ENCODE assay signal across 9 mouse cellular contexts in the genomic region with DNA sequence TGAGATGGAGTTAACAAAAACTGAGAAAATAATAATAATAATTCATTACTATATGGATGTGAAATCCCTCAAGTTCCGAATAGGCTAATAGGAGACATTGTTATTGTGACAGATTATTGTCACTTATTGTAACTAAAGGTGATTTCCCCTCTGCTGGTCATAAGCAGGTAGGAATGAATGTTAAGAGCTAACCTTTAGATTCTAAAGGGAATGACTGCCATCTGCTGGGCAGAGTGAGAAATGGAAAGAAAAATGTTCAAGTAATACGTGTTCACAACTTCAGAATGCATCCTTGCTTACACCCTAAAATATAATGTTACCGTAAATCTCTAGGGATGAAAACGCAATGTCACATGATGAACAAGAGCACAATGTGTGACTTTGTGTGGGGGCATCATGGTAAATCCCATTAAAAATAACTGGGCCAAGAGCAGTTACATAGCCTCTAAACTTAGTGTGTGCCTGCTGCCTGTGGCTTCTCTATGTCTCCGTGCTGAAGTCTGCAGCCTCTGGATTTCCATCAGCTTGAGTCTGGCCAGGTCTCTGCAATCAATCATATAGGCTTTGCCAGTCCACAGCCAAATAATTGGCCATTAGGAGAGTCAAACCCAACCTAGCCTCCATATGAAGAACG. TPM values are rescaled to one million over a fixed set of nuclear protein-coding genes. Genes with fewer than 3 reads are reported as not detected.
DNase-seq lines count a peak whose midpoint lies in the region; ATAC-seq and TF ChIP-seq lines count a peak whose summit lies in the region.
"Had no signal": no experiment of that assay in that cellular context is flagged by ENCODE, and none has a peak within 500 bp of the region (broad histone marks: within the 10 kb centered on the region; RNA-seq: fewer than 3 reads in every experiment).

No protein-coding gene starts in this region.

- peak; percentile 37; the same call in 1 of the 2 replicates for TF ChIP-seq CTCF in kidney, adult 2 months (conservative IDR thresholded peaks at IDR 0.05; ENCODE audit: insufficient read depth, insufficient read length, low read depth, low read length)

- no peaks in the 10 kb centered on the region for H3K27me3 ChIP-seq in kidney, adult 2 months (replicated peaks; ENCODE audit: control insufficient read depth, insufficient read depth, low read length)
- peaks cover 9% of the 10 kb centered on the region for H3K27me3 ChIP-seq in forebrain, embryonic 12.5 days
- H3K27me3 ChIP-seq in intestine, embryonic 14.5 days (replicated peaks; ENCODE audit: control insufficient read depth, insufficient read depth, low read length) = no peaks in the 10 kb centered on the region
- peaks cover 16% of the 10 kb centered on the region for H3K27me3 ChIP-seq in megakaryocyte, embryonic 14.5 days (replicated peaks)
- H3K27me3 ChIP-seq: lung, embryonic 15.5 days had no signal

- H3K27ac ChIP-seq in kidney, adult 2 months (ENCODE audit: insufficient read depth, low read depth, low read length) = no peak overlapping the region
- H3K27ac ChIP-seq in forebrain, embryonic 12.5 days = no peak overlapping the region
- H3K27ac ChIP-seq in intestine, embryonic 14.5 days (ENCODE audit: low read depth) = no peak overlapping the region
- H3K27ac ChIP-seq: lung, embryonic 15.5 days had no signal

- no peak for TF ChIP-seq POLR2A in kidney, adult 2 months (IDR thresholded peaks at IDR 0.05; ENCODE audit: low read depth, low read length)

- H3K4me2 ChIP-seq in forebrain, embryonic 12.5 days = no peak overlapping the region
- no peak overlapping the region for H3K4me2 ChIP-seq in intestine, embryonic 14.5 days (ENCODE audit: low read length)
- H3K4me2 ChIP-seq: lung, embryonic 15.5 days had no signal

- H3K4me1 ChIP-seq in kidney, adult 2 months (ENCODE audit: control insufficient read depth, insufficient read depth, low read length) = no peaks in the 10 kb centered on the region
- 0 out of 2 replicates have a peak, but pooled peaks cover 3% of the 10 kb centered on the region for H3K4me1 ChIP-seq in forebrain, embryonic 12.5 days
- no peaks in the 10 kb centered on the region for H3K4me1 ChIP-seq in intestine, embryonic 14.5 days (replicated peaks; ENCODE audit: control insufficient read depth, insufficient read depth, low read length)
- peaks cover 21% of the 10 kb centered on the region for H3K4me1 ChIP-seq in megakaryocyte, embryonic 14.5 days

- H3K36me3 ChIP-seq in kidney, adult 2 months (ENCODE audit: control insufficient read depth, insufficient read depth, low read length) = no peaks in the 10 kb centered on the region
- no peaks in the 10 kb centered on the region for H3K36me3 ChIP-seq in forebrain, embryonic 12.5 days (replicated peaks)
- H3K36me3 ChIP-seq in intestine, embryonic 14.5 days (ENCODE audit: control insufficient read depth, insufficient read depth, low read length) = no peaks in the 10 kb centered on the region
- H3K36me3 ChIP-seq in megakaryocyte, embryonic 14.5 days (replicated peaks; ENCODE audit: low read length) = no peaks in the 10 kb centered on the region
- H3K36me3 ChIP-seq: lung, embryonic 15.5 days had no signal

- 20% methylated on average over 6 of the region's 6 CpGs for WGBS in kidney, adult 2 months
- 29% methylated on average over 6 of the region's 6 CpGs for WGBS in forebrain, embryonic 12.5 days
- WGBS in intestine, embryonic 14.5 days = 17% methylated on average over 6 of the region's 6 CpGs

- H3K4me3 ChIP-seq in kidney, adult 2 months (ENCODE audit: insufficient read depth, low read depth, low read length) = no peak overlapping the region
- no peak overlapping the region for H3K4me3 ChIP-seq in forebrain, embryonic 12.5 days (replicated peaks)
- H3K4me3 ChIP-seq in intestine, embryonic 14.5 days (ENCODE audit: low read depth, low read length) = no peak overlapping the region
- H3K4me3 ChIP-seq in megakaryocyte, embryonic 14.5 days (replicated peaks) = peak overlapping the region; percentile 76
- H3K4me3 ChIP-seq: lung, embryonic 15.5 days had no signal

- peak; percentile 41 for DNase-seq in kidney, adult 2 months
- no peak for DNase-seq in kidney, adult 11 months
- DNase-seq in A20 (ENCODE audit: low read depth, low spot score) = peak; percentile 62
- DNase-seq in T-cell, adult 2 months (ENCODE audit: low spot score) = peak; percentile 7
- no peak for DNase-seq in intestine, embryonic 14.5 days (ENCODE audit: low spot score)

- ATAC-seq in forebrain, embryonic 12.5 days (ENCODE audit: low FRiP score) = 0 out of 2 replicates have a peak, but pooled peaks have one; percentile 18
- peak; percentile 43; the same call in 1 of the 2 replicates for ATAC-seq in intestine, embryonic 14.5 days (replicated peaks; ENCODE audit: low FRiP score, low TSS enrichment, low read depth)
- no peak for ATAC-seq in frontal cortex, adult (ENCODE audit: low TSS enrichment)

- H3K9ac ChIP-seq in forebrain, embryonic 12.5 days = no peak overlapping the region
- no peak overlapping the region for H3K9ac ChIP-seq in intestine, embryonic 14.5 days (ENCODE audit: low read length)
- H3K9ac ChIP-seq: lung, embryonic 15.5 days had no signal

- no peaks in the 10 kb centered on the region for H3K9me3 ChIP-seq in forebrain, embryonic 12.5 days
- H3K9me3 ChIP-seq in intestine, embryonic 14.5 days (ENCODE audit: control insufficient read depth, low read length) = no peaks in the 10 kb centered on the region
- H3K9me3 ChIP-seq in megakaryocyte, embryonic 14.5 days = no peaks in the 10 kb centered on the region
- H3K9me3 ChIP-seq: lung, embryonic 15.5 days had no signal

RNA-seq across cellular contexts. Expression of gene Asb5, which starts 38.2 kb away (rescaled TPM):
- 1.4 and 2.9 TPM in 2 replicates for polyA plus RNA-seq in kidney, adult 2 months (2012; rRNA removed)
- 6.3 and 7.6 TPM in 2 replicates for polyA plus RNA-seq in forebrain, embryonic 12.5 days (2016; fragmentation: Nextera tagmentation; extraction: Ambion mirVana)
- 3.5 and 6.2 TPM in 2 replicates for polyA plus RNA-seq in intestine, embryonic 14.5 days (2014; fragmentation: Nextera tagmentation; extraction: Ambion mirVana)
- 0.37 TPM in 1 of 2 replicates, not detected in the other for polyA plus RNA-seq in megakaryocyte, embryonic 14.5 days (2012; ENCODE audit: insufficient read depth, low replicate concordance)

RNA-seq across cellular contexts. Expression of gene Spcs3, which starts 38.6 kb away (rescaled TPM):
- 12.8 and 17.9 TPM in 2 replicates for polyA plus RNA-seq in kidney, adult 2 months (2012; rRNA removed)
- polyA plus RNA-seq in forebrain, embryonic 12.5 days (2016; fragmentation: Nextera tagmentation; extraction: Ambion mirVana) = 85.9 and 88.2 TPM in 2 replicates
- polyA plus RNA-seq in intestine, embryonic 14.5 days (2014; fragmentation: Nextera tagmentation; extraction: Ambion mirVana) = 79.6 and 85.1 TPM in 2 replicates
- polyA plus RNA-seq in megakaryocyte, embryonic 14.5 days (2012; ENCODE audit: insufficient read depth, low replicate concordance) = 23.3 and 30.1 TPM in 2 replicates

Comparison
In these comparisons a context has a peak if more than half of its experiments do, and no peak if none do; other contexts are left out.
1. DNase-seq: peak in kidney, adult 2 months (single experiment), A20 (single experiment) and T-cell, adult 2 months (single experiment); none in kidney, adult 11 months (single experiment) and intestine, embryonic 14.5 days (single experiment).